Mouse (Mus musculus): ENCODE data around the gene Plekhm2. TPM values are rescaled to one million over a fixed set of nuclear protein-coding genes. Genes with fewer than 3 reads are reported as not detected.

Gene Plekhm2
- polyA plus RNA-seq, 1 experiment, result 24.8 TPM

DNA sequence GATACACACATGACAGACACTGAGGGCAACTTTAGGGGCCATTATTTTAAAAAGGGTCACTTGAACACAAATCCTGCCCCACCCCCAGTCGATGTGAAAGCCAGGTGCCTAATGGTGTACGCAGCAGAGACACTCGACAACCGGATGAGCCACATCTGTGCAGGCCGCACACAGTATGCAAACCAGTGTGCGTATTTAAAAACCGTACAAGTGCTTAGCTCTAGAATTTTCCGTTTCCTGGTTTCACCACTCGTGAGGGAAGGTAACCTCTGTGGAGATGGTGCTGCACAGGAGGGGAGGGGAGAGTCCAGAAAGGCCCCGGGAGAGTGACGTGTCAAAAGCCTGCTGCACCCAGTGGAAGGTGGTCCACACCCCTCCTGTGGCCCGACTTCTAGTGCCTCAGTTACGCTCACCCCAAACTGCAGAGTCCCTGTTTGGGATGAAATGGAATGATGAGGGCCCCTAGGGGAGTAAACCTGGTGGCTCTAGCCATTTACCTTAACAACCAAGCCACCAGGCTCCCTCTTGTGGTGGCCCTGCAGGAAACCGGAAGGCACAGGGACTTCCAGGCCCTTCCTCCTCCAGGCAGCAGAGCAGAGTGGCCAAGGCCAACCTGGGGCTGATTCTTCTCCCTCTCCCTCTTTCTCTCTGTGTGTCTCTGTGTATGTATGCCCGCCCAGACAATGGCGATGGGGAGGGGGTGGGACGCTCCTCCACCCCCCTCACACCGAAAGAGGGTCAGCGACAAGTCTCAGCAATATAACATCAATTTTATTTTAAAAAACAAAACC is 39.5 kb downstream of the Plekhm2 start:
- TF ChIP-seq GATA1 (IDR thresholded peaks at IDR 0.05; ENCODE audit: borderline replicate concordance, low read length), result no peak
- TF ChIP-seq FLI1 (IDR thresholded peaks at IDR 0.05; ENCODE audit: low read length), result no peak
- Histone ChIP-seq H3K4me3 (replicated peaks) (no peak overlapping the region), H3K36me3 (replicated peaks; ENCODE audit: low read length) (peaks cover 50% of the 10 kb centered on the region), H3K9me3 (no peaks in the 10 kb centered on the region), H3K27me3 (replicated peaks) (peaks cover 19% of the 10 kb centered on the region), H3K4me1 (peaks cover 39% of the 10 kb centered on the region)

DNA sequence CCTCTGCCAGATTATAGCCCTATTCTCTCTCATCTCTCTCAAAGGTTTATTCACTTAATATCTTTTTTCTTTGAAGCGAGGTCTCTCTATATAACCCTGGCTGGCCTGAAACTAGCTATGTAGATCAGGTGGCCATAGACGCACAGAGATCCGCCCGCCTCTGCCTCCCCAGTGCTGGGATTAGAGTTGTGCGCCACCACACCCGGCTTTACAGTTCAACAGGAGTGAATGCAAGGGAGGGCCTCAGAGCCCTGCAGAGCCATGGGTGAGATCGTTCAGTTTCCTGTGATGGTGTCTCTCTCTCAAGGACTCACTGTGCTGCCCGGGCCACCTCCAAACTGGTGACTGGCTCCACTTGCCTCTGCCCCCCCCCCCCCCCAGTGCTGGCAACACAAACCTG is 40.6 kb downstream of the Plekhm2 start:
- H3K27me3 ChIP-seq (replicated peaks), result peaks cover 25% of the 10 kb centered on the region
- peaks cover 40% of the 10 kb centered on the region for H3K36me3 ChIP-seq (replicated peaks; ENCODE audit: low read length)
- H3K4me1 ChIP-seq, result peaks cover 50% of the 10 kb centered on the region
- no peak overlapping the region for H3K4me3 ChIP-seq (replicated peaks)
- no peak for TF ChIP-seq GATA1 (IDR thresholded peaks at IDR 0.05; ENCODE audit: borderline replicate concordance, low read length)
- no peak for TF ChIP-seq FLI1 (IDR thresholded peaks at IDR 0.05; ENCODE audit: low read length)
- H3K9me3 ChIP-seq, result no peaks in the 10 kb centered on the region

DNA sequence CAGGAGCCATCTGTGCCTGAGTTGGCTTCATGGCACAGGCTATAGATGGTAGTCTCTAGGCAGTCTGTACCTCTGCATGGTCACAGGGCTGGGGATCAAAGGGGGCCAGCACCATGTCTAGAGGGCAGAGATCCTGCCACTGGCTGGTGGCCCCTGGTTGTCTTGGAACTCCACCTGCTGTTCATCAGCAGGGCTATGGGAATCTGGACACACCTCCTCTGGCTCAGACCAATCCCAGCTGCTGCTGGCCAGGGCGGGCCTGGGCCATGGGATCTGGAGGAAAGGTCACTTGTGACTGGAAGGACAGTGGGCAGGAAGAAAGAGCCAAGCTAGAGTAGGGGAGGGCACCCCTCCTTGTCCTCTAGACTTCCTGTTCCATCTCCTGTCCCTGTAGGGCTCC is 41.0 kb downstream of the Plekhm2 start, which contains the start of gene Slc25a34:
TSS of gene Slc25a34 (minus strand) at position 156 of the 400 bp plus-strand sequence.
- Histone ChIP-seq H3K9me3 (no peaks in the 10 kb centered on the region), H3K4me1 (peaks cover 54% of the 10 kb centered on the region), H3K27me3 (replicated peaks) (peaks cover 27% of the 10 kb centered on the region), H3K36me3 (replicated peaks; ENCODE audit: low read length) (peaks cover 35% of the 10 kb centered on the region), H3K4me3 (replicated peaks) (no peak within 1 kb of the TSS)
- TF ChIP-seq FLI1 (IDR thresholded peaks at IDR 0.05; ENCODE audit: low read length) (no peak), GATA1 (IDR thresholded peaks at IDR 0.05; ENCODE audit: borderline replicate concordance, low read length) (no peak)

DNA sequence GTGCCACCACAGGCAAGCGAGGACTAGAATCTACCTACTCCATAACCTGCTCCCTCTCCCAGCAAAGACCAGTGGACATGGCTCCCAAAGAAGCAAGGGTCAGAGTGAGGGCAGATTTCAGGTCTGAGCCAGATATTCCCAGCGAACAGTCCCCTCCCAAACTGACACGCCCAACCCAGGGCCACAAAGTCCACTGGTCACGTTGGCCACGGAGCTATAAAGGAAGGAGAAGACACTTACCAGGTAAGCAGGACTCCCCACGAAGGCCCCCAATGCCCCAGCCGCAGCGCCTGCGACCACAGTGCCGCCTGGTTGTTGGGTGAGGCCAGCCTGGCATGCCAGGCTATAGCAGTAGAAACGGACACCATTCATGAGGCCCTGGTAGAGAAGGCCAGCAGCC is 41.7 kb downstream of the Plekhm2 start:
- peaks cover 28% of the 10 kb centered on the region for H3K27me3 ChIP-seq (replicated peaks)
- peaks cover 29% of the 10 kb centered on the region for H3K36me3 ChIP-seq (replicated peaks; ENCODE audit: low read length)
- no peak for TF ChIP-seq FLI1 (IDR thresholded peaks at IDR 0.05; ENCODE audit: low read length)
- no peak for TF ChIP-seq GATA1 (IDR thresholded peaks at IDR 0.05; ENCODE audit: borderline replicate concordance, low read length)
- H3K9me3 ChIP-seq, result no peaks in the 10 kb centered on the region
- H3K4me3 ChIP-seq (replicated peaks), result no peak overlapping the region
- peaks cover 58% of the 10 kb centered on the region for H3K4me1 ChIP-seq

DNA sequence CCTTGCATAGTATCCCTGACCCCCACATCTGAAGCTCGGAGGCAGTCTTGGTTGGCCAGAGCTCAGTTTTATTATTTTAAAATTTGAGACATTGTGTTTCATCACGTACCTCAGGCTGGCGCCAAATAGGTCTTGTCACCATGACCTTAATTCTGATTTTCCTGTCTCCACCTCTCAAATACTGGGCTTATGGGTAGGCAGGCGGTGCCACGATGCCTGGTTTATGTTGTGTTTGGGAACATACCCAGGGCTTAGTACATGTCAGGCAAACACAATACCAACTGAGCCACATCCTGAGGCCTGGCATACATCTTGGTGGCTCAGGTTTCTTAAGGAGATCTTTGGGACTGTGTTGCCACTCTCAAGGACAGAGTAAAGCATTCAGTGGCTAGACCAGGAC is 42.1 kb downstream of the Plekhm2 start:
- Histone ChIP-seq H3K9me3 (no peaks in the 10 kb centered on the region), H3K36me3 (replicated peaks; ENCODE audit: low read length) (peaks cover 24% of the 10 kb centered on the region), H3K4me3 (replicated peaks) (no peak overlapping the region), H3K27me3 (replicated peaks) (peaks cover 33% of the 10 kb centered on the region), H3K4me1 (peaks cover 62% of the 10 kb centered on the region)
- TF ChIP-seq FLI1 (IDR thresholded peaks at IDR 0.05; ENCODE audit: low read length), result no peak

DNA sequence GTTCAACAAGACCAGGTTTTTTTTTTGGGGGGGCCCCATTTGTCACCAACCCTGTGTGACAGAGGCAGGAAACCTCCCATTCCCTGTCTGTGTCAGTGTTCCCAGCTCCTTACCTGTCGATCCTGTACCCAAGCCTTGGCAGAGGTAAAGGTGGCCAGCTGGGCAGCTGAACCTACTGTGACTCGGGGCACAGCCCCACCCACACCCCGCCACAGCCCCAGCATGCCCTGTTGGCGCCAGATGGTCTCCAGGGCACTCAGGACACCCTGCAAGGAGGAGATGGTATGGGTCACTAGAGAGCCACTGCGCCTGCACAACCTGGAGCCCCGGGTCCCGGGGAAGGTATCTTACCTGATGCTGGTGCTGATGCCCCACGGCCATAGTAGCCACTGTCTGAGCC is 42.6 kb downstream of the Plekhm2 start:
- H3K36me3 ChIP-seq (replicated peaks; ENCODE audit: low read length), result peaks cover 21% of the 10 kb centered on the region
- peaks cover 67% of the 10 kb centered on the region for H3K4me1 ChIP-seq
- H3K27me3 ChIP-seq (replicated peaks), result peaks cover 38% of the 10 kb centered on the region
- no peaks in the 10 kb centered on the region for H3K9me3 ChIP-seq
- no peak for TF ChIP-seq FLI1 (IDR thresholded peaks at IDR 0.05; ENCODE audit: low read length)
- no peak for TF ChIP-seq GATA1 (IDR thresholded peaks at IDR 0.05; ENCODE audit: borderline replicate concordance, low read length)
- no peak overlapping the region for H3K4me3 ChIP-seq (replicated peaks)

DNA sequence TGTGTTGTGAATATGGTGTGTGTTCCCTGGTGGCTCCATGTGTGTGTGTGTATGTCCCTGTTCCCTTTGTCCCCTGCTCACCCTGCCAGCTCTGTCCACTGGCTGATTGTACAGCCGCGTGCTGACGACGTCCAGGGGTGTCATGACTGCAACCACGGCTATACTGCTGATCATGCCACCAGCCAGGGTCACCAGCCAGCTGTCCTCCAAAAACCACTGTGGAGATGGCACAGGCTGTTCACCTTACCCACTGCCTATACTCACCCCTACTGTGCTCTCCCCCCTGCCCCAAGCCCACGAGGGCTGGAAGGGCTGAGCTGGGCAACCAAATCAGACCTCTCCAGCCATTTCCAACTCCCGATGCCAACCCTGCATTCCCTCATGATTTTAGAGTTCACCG is 43.4 kb downstream of the Plekhm2 start:
- no peaks in the 10 kb centered on the region for H3K9me3 ChIP-seq
- H3K36me3 ChIP-seq (replicated peaks; ENCODE audit: low read length), result peaks cover 14% of the 10 kb centered on the region
- peaks cover 45% of the 10 kb centered on the region for H3K27me3 ChIP-seq (replicated peaks)
- no peak for TF ChIP-seq GATA1 (IDR thresholded peaks at IDR 0.05; ENCODE audit: borderline replicate concordance, low read length)
- no peak for TF ChIP-seq FLI1 (IDR thresholded peaks at IDR 0.05; ENCODE audit: low read length)
- H3K4me3 ChIP-seq (replicated peaks), result peak overlapping the region; percentile 6
- H3K4me1 ChIP-seq, result peaks cover 67% of the 10 kb centered on the region

DNA sequence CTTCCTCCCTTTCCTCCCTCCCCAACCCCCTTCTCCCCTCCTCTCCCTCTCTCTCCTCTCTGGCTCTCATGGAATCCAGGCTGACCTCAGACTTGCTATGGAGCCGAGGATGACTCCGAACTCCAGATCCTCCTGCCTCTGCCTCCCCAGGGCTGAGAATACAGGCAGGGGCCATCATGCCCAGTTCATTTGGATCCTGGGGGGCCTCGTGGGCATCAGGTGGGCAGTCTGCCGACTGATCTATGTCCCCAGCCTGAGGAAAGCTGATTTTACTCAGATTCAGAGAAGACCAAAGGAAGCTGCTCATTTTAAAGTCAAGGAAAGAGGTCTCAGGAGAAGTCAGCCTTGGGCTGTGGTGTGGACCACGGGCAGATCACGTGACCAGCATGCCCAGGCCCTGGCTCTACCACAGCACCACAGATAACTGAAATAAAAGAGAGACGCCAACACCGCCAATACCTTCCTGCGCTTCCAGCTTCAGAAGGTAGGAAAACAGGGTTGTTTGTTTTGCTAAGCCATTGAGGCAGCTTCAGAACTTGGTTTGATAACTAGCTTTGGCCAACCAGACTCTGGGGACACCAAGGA is 45.3 kb downstream of the Plekhm2 start:
- TF ChIP-seq FLI1 (IDR thresholded peaks at IDR 0.05; ENCODE audit: low read length) (no peak), GATA1 (IDR thresholded peaks at IDR 0.05; ENCODE audit: borderline replicate concordance, low read length) (no peak)
- Histone ChIP-seq H3K9me3 (no peaks in the 10 kb centered on the region), H3K4me1 (peaks cover 49% of the 10 kb centered on the region), H3K27me3 (replicated peaks) (peaks cover 64% of the 10 kb centered on the region), H3K4me3 (replicated peaks) (peak overlapping the region; percentile 80), H3K36me3 (replicated peaks; ENCODE audit: low read length) (no peaks in the 10 kb centered on the region)

DNA sequence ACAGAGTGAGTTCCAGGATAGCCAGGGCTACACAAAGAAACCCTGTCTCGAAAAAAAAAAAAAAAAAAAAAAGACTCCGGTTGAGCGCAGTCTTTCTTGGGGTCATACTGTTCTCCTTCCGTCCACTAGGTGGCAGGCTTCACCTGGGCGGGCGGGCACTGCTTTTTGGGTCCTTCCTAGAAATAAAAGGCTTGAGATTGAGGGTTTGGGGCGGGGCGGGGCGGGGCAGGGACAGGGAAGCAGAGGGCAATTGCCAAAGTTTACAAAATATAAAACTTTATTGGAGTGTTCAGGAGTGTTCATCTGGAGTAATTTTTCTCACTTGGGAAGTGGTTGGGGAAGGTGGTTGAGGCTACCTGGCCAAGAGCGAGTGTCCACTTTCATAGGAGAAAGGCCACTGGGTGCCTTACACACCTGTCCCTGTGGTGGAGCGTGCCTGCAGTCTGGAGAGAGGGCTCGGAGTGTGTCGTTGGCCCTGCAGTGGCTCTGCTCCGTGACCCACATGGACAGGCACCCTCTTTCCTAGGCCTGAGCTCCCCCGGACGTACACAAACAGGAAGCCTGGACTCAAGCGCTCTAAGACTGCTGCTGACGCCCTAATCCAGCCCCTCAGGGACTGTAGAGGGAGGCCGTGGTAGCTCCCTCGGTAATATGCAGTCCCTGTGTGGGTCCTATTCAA is 46.0 kb downstream of the Plekhm2 start, which contains the start of gene Tmem82:
TSS of gene Tmem82 (minus strand) at position 69 of the 679 bp plus-strand sequence.
- H3K4me3 ChIP-seq (replicated peaks), result peak within 1 kb of the TSS; percentile 89
- no peak for TF ChIP-seq FLI1 (IDR thresholded peaks at IDR 0.05; ENCODE audit: low read length)
- TF ChIP-seq GATA1 (IDR thresholded peaks at IDR 0.05; ENCODE audit: borderline replicate concordance, low read length), result no peak
- H3K27me3 ChIP-seq (replicated peaks), result peaks cover 70% of the 10 kb centered on the region
- H3K36me3 ChIP-seq (replicated peaks; ENCODE audit: low read length), result no peaks in the 10 kb centered on the region
- H3K4me1 ChIP-seq, result peaks cover 42% of the 10 kb centered on the region
- no peaks in the 10 kb centered on the region for H3K9me3 ChIP-seq

All from megakaryocyte, embryonic 14.5 days (primary cell).